9 mouse cellular contexts compared by ENCODE assay signal in genomic region chr19:8967893-8968292, GRCm38 (mm10). TPM values are rescaled to one million over a fixed set of nuclear protein-coding genes. Genes with fewer than 3 reads are reported as not detected.
DNase-seq lines count a peak whose midpoint lies in the region; ATAC-seq and TF ChIP-seq lines count a peak whose summit lies in the region.
"Had no signal": no experiment of that assay in that cellular context is flagged by ENCODE, and none has a peak within 500 bp of the region (broad histone marks: within the 10 kb centered on the region; RNA-seq: fewer than 3 reads in every experiment).

No protein-coding gene starts in this region.

- H3K27ac ChIP-seq in heart, embryonic 13.5 days (replicated peaks) = peak overlapping the region; percentile 81
- peak overlapping the region; percentile 88; the same call in 1 of the 2 replicates for H3K27ac ChIP-seq in ES-E14 (ENCODE audit: insufficient read depth, low read depth, low read length, poor library complexity, severe bottlenecking)
- no peak overlapping the region for H3K27ac ChIP-seq in hindbrain, embryonic 11.5 days (ENCODE audit: low read depth, low read length)
- peak overlapping the region; percentile 51; the same call in 1 of the 2 replicates for H3K27ac ChIP-seq in midbrain, embryonic 11.5 days (ENCODE audit: low read depth, low read length)

- H3K9me3 ChIP-seq in heart, embryonic 13.5 days = no peaks in the 10 kb centered on the region
- H3K9me3 ChIP-seq in ES-E14 (ENCODE audit: control insufficient read depth, insufficient read depth, low read depth, low read length) = no peaks in the 10 kb centered on the region
- H3K9me3 ChIP-seq in hindbrain, embryonic 11.5 days (ENCODE audit: control insufficient read depth, low read length) = no peaks in the 10 kb centered on the region
- H3K9me3 ChIP-seq in midbrain, embryonic 11.5 days (ENCODE audit: control insufficient read depth, low read length) = no peaks in the 10 kb centered on the region

- peaks cover 30% of the 10 kb centered on the region for H3K4me1 ChIP-seq in heart, embryonic 13.5 days
- H3K4me1 ChIP-seq in ES-E14 (ENCODE audit: control insufficient read depth in 2 of 2, insufficient read depth in 2 of 2, low read length in 2 of 2, poor library complexity in 1 of 2) = peaks cover 0 to 10% of the 10 kb centered on the region in 2 experiments; a peak in 1 of 4 replicates
- peaks cover 3% of the 10 kb centered on the region; the same call in 1 of the 2 replicates for H3K4me1 ChIP-seq in hindbrain, embryonic 11.5 days (replicated peaks; ENCODE audit: control insufficient read depth, insufficient read depth, low read length)
- peaks cover 6% of the 10 kb centered on the region; the same call in 1 of the 2 replicates for H3K4me1 ChIP-seq in midbrain, embryonic 11.5 days (ENCODE audit: control insufficient read depth, insufficient read depth, low read length)

- ATAC-seq in heart, embryonic 13.5 days (ENCODE audit: extremely low read depth, insufficient number of reproducible peaks, low FRiP score, low TSS enrichment) = no peak
- no peak for ATAC-seq in hindbrain, embryonic 11.5 days (ENCODE audit: low FRiP score)
- no peak for ATAC-seq in midbrain, embryonic 11.5 days (ENCODE audit: low FRiP score)

- peak overlapping the region; percentile 95 for H3K9ac ChIP-seq in heart, embryonic 13.5 days
- peak overlapping the region; percentile 90 for H3K9ac ChIP-seq in ES-E14 (ENCODE audit: insufficient read depth, low read depth, low read length, poor library complexity, severe bottlenecking)
- H3K9ac ChIP-seq in hindbrain, embryonic 11.5 days (ENCODE audit: low read depth, low read length) = peak overlapping the region; percentile 88
- peak overlapping the region; percentile 91 for H3K9ac ChIP-seq in midbrain, embryonic 11.5 days (ENCODE audit: low read length)

- peaks cover 75% of the 10 kb centered on the region for H3K36me3 ChIP-seq in heart, embryonic 13.5 days
- H3K36me3 ChIP-seq in ES-E14 (ENCODE audit: control insufficient read depth, insufficient read depth, low read length, poor library complexity, severe bottlenecking) = peaks cover 72% of the 10 kb centered on the region
- peaks cover 26% of the 10 kb centered on the region for H3K36me3 ChIP-seq in hindbrain, embryonic 11.5 days (ENCODE audit: control insufficient read depth, insufficient read depth, low read length)
- peaks cover 35% of the 10 kb centered on the region for H3K36me3 ChIP-seq in midbrain, embryonic 11.5 days (ENCODE audit: control insufficient read depth, insufficient read depth, low read length)

- WGBS in heart, embryonic 13.5 days = 1% methylated on average over 9 of the region's 9 CpGs
- 11% methylated on average over 9 of the region's 9 CpGs for WGBS in hindbrain, embryonic 11.5 days
- WGBS in midbrain, embryonic 11.5 days = 3% methylated on average over 9 of the region's 9 CpGs

- no peak for DNase-seq in heart, postnatal 10 days
- no peak for DNase-seq in ES-E14 (ENCODE audit: low read depth, low spot score)
- no peak for DNase-seq in hindbrain, embryonic 11.5 days (ENCODE audit: low spot score)
- no peak for DNase-seq in midbrain, embryonic 11.5 days (ENCODE audit: low spot score, missing footprints)
- DNase-seq in urinary bladder, postnatal 36 days (ENCODE audit: low spot score in 2 of 2) = no peak
- no peak for DNase-seq in thymus, postnatal 25 days
- DNase-seq in right cerebral cortex, postnatal 10 days (ENCODE audit: low spot score in 2 of 2) = no peak
- DNase-seq: right cerebral cortex, postnatal 14 days had no signal

- H3K4me2 ChIP-seq in heart, embryonic 13.5 days = peak overlapping the region; percentile 94
- H3K4me2 ChIP-seq in hindbrain, embryonic 11.5 days (replicated peaks; ENCODE audit: low read depth, low read length) = peak overlapping the region; percentile 82
- peak overlapping the region; percentile 88 for H3K4me2 ChIP-seq in midbrain, embryonic 11.5 days

- peak overlapping the region; percentile 76 for H3K4me3 ChIP-seq in heart, embryonic 13.5 days
- H3K4me3 ChIP-seq in ES-E14 (ENCODE audit: insufficient read depth in 1 of 2, low read depth in 1 of 2, low read length in 2 of 2, poor library complexity in 1 of 2, severe bottlenecking in 1 of 2) = peak overlapping the region; percentile 76 to 82
- H3K4me3 ChIP-seq in hindbrain, embryonic 11.5 days (ENCODE audit: low read depth, low read length) = peak overlapping the region; percentile 86
- H3K4me3 ChIP-seq in midbrain, embryonic 11.5 days (ENCODE audit: low read depth, low read length) = peak overlapping the region; percentile 88

- in situ Hi-C loops in ES-E14 (cut with MboI; ENCODE audit: low sequenced_read_pairs in 2 of 2, unreplicated experiment in 2 of 2) = no loop called here

- H3K27me3 ChIP-seq in heart, embryonic 13.5 days (replicated peaks) = no peaks in the 10 kb centered on the region
- no peaks in the 10 kb centered on the region for H3K27me3 ChIP-seq in hindbrain, embryonic 11.5 days (ENCODE audit: control insufficient read depth, insufficient read depth, low read length)
- H3K27me3 ChIP-seq in midbrain, embryonic 11.5 days (ENCODE audit: control insufficient read depth, insufficient read depth, low read length) = no peaks in the 10 kb centered on the region

- intact Hi-C loops in heart, postnatal 10 days (cut with DNase I) = no loop called here

TF ChIP-seq in ES-E14, 5 proteins besides CTCF, POLR2A, EP300 and RAD21:
- no peak for TF ChIP-seq HCFC1 (IDR thresholded peaks at IDR 0.05; ENCODE audit: borderline replicate concordance, insufficient read depth, low read length)
- TF ChIP-seq ZNF384 (IDR thresholded peaks at IDR 0.05; ENCODE audit: low read depth, low read length) = no peak
- TF ChIP-seq MAFK (IDR thresholded peaks at IDR 0.05; ENCODE audit: insufficient read depth, low read depth, low read length) = no peak
- no peak for TF ChIP-seq CHD2 (IDR thresholded peaks at IDR 0.05; ENCODE audit: low read depth, low read length)
- no peak for TF ChIP-seq ZC3H11A (IDR thresholded peaks at IDR 0.05; ENCODE audit: borderline replicate concordance, low read depth, low read length)

RNA-seq across cellular contexts. Expression of gene Eef1g, which starts 1.1 kb away (rescaled TPM):
- polyA plus RNA-seq in heart, embryonic 13.5 days (2015; fragmentation: Nextera tagmentation; extraction: Ambion mirVana) = 251 and 281 TPM in 2 replicates
- total RNA-seq in heart, postnatal 10 days (2021) = 100 to 1,000 TPM; 283 to 289 TPM
- total RNA-seq in ES-E14 (2012; rRNA removed) = 1,417 and 1,811 TPM in 2 replicates
- 462 and 475 TPM in 2 replicates for polyA plus RNA-seq in hindbrain, embryonic 11.5 days (2014; fragmentation: Nextera tagmentation; extraction: Ambion mirVana)
- 435 and 439 TPM in 2 replicates for polyA plus RNA-seq in midbrain, embryonic 11.5 days (2014; fragmentation: Nextera tagmentation; extraction: Ambion mirVana)

RNA-seq across cellular contexts. Expression of gene Tut1, which starts 14.2 kb away (rescaled TPM):
- 16.3 and 17.1 TPM in 2 replicates for polyA plus RNA-seq in heart, embryonic 13.5 days (2015; fragmentation: Nextera tagmentation; extraction: Ambion mirVana)
- total RNA-seq in heart, postnatal 10 days (2021) = 10 to 100 TPM in 1 of 2 experiments, 1 to 10 TPM in 1; 8.5 to 10.4 TPM
- total RNA-seq in ES-E14 (2012; rRNA removed) = 42.6 and 49.6 TPM in 2 replicates
- polyA plus RNA-seq in hindbrain, embryonic 11.5 days (2014; fragmentation: Nextera tagmentation; extraction: Ambion mirVana) = 23.7 and 27.8 TPM in 2 replicates
- 23.5 and 28.4 TPM in 2 replicates for polyA plus RNA-seq in midbrain, embryonic 11.5 days (2014; fragmentation: Nextera tagmentation; extraction: Ambion mirVana)

RNA-seq across cellular contexts. Expression of gene Ahnak, which starts 21.2 kb away (rescaled TPM):
- 22.8 TPM in 2 replicates for polyA plus RNA-seq in heart, embryonic 13.5 days (2015; fragmentation: Nextera tagmentation; extraction: Ambion mirVana)
- total RNA-seq in heart, postnatal 10 days (2021) = 100 to 1,000 TPM; 348 to 380 TPM
- total RNA-seq in ES-E14 (2012; rRNA removed) = 102 and 155 TPM in 2 replicates
- 6.0 and 14.1 TPM in 2 replicates for polyA plus RNA-seq in hindbrain, embryonic 11.5 days (2014; fragmentation: Nextera tagmentation; extraction: Ambion mirVana)
- polyA plus RNA-seq in midbrain, embryonic 11.5 days (2014; fragmentation: Nextera tagmentation; extraction: Ambion mirVana) = 5.0 and 6.3 TPM in 2 replicates

RNA-seq across cellular contexts. Expression of gene Mta2, which starts 26.2 kb away (rescaled TPM):
- 83.6 and 88.0 TPM in 2 replicates for polyA plus RNA-seq in heart, embryonic 13.5 days (2015; fragmentation: Nextera tagmentation; extraction: Ambion mirVana)
- 10 to 100 TPM; 54.4 to 59.5 TPM for total RNA-seq in heart, postnatal 10 days (2021)
- 89.8 and 92.9 TPM in 2 replicates for total RNA-seq in ES-E14 (2012; rRNA removed)
- 45.6 and 52.3 TPM in 2 replicates for polyA plus RNA-seq in hindbrain, embryonic 11.5 days (2014; fragmentation: Nextera tagmentation; extraction: Ambion mirVana)
- polyA plus RNA-seq in midbrain, embryonic 11.5 days (2014; fragmentation: Nextera tagmentation; extraction: Ambion mirVana) = 50.9 and 56.0 TPM in 2 replicates

RNA-seq across cellular contexts. Expression of gene Eml3, which starts 38.5 kb away (rescaled TPM):
- 14.4 and 14.9 TPM in 2 replicates for polyA plus RNA-seq in heart, embryonic 13.5 days (2015; fragmentation: Nextera tagmentation; extraction: Ambion mirVana)
- 10 to 100 TPM; 16.7 to 18.7 TPM for total RNA-seq in heart, postnatal 10 days (2021)
- 20.6 and 22.2 TPM in 2 replicates for total RNA-seq in ES-E14 (2012; rRNA removed)
- polyA plus RNA-seq in hindbrain, embryonic 11.5 days (2014; fragmentation: Nextera tagmentation; extraction: Ambion mirVana) = 6.5 and 7.8 TPM in 2 replicates
- polyA plus RNA-seq in midbrain, embryonic 11.5 days (2014; fragmentation: Nextera tagmentation; extraction: Ambion mirVana) = 5.8 and 8.2 TPM in 2 replicates
